Mouse (Mus musculus): ENCODE measurements at regions not wholly inside any gene's neighbourhood (a gene's known extent, or its start where the extent isn't known, plus 50 kb on each side); places are given as distances from the start of the nearest gene placed in this dataset.

DNA sequence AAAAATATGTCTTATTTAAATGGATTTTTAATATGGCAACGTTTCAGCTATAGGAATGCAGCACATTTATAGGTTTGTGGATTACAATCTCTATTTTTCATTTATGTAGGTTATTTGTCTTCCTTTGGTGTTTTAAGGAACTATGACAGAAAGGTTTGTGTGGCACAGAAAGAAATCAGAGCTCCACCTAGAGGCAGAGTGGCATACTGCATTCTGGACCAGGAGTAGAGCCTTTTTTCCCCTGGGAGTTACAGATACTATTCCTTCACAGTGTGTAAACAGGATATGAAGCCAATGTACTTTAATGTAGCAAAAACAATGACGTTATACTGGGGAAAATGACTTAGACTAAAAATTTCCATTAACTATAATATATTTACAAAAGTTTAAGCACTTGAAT, 94.9 kb upstream of the St8sia4 start:
- ATAC-seq (replicated peaks; ENCODE audit: poor library complexity): peak; percentile 99

DNA sequence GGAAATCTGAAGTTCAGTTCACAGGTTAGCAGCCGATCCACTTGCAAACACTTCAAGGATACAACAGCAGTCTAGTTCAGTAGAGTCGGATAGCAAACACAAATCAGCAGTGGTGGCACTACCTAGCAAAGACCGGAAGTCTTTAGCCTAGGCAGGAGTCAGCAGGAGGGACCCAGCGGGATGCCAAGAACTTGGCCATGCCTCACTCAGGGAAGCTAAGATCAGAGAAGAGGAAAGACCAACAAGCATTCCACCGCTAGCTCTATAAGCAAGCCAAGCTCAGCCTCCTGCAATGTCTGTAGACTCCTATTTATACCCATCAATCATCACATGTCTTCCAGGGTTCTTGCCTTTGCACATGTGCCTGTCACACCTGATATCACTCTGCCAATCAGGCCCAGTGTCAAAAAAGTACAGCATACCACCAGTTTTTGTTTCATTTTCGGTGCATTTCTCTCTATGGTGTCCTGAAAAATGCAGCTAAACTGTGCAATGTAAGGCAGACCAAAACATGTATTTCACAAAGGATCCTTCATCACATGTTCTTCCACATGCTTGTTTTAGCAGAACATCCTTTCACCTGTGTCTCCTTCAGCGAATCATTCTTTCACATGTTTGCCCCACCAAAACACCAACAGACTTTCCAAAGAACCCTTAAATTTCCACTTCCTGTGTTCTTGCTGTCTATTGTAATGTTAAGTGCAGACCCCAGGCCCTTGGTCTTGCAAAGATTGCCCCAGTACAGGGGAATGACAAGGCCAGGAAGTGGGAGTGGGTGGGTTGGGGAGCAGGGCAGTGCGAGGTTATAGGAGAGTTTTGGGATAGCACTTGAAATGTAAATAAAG, 86.9 kb upstream of the St8sia4 start:
- peak; percentile 48; the same call in 1 of the 2 replicates for ATAC-seq (replicated peaks; ENCODE audit: poor library complexity)

DNA sequence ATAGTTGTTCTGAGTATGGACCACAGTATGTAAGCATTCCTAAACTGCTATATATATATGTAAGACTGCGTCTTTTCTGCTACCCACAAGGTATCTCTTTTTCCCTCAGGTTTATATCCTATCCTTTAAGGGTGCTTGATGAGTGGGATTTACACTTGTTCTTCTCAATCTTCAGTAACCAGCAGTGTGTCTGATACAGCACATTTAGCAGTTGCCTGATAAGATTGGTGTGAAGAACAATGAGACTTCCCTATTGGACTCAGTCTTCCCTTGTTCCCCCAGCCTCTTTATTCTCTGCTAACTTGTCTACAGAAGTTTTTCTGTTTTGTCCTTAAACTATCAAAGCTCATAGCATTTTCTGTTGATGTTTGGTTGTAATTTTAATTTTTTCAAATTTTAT, 86.1 kb upstream of the St8sia4 start:
- ATAC-seq (replicated peaks; ENCODE audit: poor library complexity): 0 out of 2 replicates have a peak, but pooled peaks have one; percentile 30

DNA sequence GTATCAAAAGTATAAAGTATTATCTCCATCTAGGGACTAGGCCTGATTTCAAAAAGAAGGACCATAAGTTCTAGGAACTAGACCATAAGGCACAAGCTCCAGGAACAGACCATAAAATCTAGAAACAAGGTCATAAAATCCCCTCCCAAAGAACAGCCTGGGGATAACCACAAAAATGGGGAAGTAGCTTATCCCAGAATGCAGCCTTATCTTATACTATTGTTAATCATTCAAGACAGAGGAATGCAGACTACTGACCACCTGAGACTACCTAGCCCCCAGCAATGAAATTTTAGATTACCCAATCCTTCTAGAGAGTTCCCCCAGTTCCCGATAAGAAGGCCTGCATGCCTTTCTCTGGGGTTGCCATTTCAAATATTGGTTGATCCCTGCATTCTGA, 81.6 kb upstream of the St8sia4 start:
- peak; percentile 70 for ATAC-seq (replicated peaks; ENCODE audit: poor library complexity)

DNA sequence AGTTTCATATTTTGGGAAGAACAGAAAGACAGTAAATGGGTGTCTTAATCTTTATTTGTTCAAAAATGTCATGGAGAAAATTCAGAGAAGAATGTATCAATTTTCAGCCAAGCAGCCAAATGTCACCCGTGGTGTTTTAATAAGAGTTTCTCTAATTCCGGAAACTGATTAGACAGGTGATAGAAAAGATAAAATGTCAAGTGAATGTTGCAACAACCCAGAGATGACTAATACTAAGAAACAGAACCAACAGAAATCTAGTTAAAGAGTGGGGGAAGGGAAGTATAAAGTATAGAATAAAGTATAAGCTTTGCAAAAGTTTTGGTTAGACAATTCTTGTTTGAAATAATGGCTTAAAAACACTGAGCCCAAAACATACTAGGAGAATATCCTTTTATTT, 79.9 kb upstream of the St8sia4 start:
- ATAC-seq (replicated peaks; ENCODE audit: poor library complexity): peak; percentile 78

DNA sequence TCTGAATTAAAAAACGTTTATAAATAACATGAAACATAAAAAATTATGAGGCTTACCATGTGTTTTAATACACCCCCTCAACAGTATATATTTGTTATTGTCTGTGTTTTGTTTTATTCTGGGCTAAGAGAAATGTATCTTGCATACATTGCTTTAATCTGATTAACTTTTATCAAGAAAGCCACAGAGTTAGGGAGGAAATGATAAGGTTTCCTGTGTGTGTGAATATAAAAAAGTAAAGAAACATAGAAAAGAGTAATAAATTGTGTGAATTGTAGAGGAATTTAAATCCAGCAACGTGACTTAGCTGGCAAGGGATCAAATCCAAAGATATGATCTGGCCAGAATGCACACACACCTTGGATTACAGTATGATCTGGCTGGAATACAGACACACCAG, 77.1 kb upstream of the St8sia4 start:
- no peak for ATAC-seq (replicated peaks; ENCODE audit: poor library complexity)

DNA sequence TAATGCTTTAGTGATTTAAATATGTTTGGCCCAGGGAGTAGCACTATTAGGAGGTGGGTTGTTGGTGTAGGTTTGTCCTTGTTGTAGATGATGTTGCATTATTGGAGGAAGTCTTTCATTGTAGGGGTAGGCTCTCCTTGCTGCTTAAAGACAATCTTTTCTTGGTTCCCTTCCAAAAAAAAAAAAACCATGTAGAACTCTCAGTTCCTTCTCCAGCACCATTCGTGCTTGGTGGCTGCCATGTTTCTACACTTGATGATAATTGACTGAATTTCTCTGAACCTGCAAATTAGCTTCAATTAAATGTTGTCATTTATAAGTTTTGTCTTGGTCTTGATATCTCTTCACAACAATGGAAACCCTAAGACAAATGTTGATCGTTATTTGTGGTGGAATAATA, 76.0 kb upstream of the St8sia4 start:
- no peak for ATAC-seq (replicated peaks; ENCODE audit: poor library complexity)

DNA sequence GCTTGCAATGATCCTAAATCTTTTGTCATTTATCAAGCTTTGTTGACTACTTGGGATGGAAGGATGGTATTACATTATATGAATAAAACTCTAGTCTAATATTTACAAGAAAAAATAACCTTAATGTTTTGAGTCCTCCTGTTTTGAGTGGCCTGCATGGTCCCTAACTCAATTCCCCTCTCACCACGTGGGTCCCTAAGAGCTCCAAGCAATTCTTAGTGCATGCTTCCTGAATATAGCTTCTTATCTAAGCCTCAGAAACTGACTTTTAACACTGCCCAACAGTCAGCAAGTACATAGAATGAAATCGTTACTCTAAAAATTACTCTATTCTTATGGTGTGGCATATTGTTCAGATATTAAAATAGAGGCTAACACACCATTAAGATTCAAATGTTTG, 52.1 kb upstream of the St8sia4 start:
- ATAC-seq (replicated peaks; ENCODE audit: poor library complexity): no peak

DNA sequence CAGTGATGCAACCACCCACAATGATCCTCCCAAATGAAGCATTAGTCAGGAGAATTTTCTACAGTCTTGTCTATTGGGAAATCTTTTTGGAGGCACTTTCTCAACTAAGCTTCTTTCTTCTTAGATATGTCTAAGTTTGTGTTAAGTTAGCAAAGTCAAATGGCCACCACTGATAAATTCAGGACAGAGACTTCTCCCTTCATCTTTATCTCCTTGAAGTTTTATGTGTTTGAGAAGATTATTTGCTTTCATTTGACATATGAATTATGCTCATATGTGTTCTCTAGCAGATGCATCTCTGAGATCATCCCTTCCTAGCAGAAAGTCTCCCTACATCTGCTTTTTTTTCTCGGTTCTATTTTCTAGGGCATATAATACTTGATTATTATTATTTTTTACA, 51.4 kb upstream of the St8sia4 start:
- ATAC-seq (replicated peaks; ENCODE audit: poor library complexity): peak; percentile 42; the same call in 1 of the 2 replicates
